Mouse (Mus musculus): ENCODE measurements around the gene Heg1. TPM values are rescaled to one million over a fixed set of nuclear protein-coding genes. Genes with fewer than 3 reads are reported as not detected.

Gene Heg1
- polyA plus RNA-seq, 1 experiment from 2014 or later: 17.2 TPM

DNA sequence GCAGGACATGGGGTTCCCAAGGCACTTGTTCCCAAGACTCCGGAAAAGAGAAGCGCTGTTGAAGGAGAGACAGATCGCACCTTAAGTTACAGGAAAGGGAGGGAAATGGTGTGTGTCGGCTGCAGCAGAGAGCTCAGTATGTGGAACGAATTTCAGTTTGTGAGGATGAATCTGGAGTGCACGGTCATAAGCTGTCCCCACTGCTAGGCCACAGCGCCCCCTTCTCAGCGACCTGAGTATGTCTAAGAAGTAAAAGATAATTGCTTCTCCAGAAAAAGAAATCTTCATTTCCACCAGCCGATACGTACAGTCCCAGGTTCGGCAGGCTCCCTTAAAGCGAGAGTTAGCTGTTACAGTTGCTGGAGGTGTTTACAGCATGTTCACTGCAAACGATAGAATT is 44.3 kb downstream of the Heg1 start:
- peak; percentile 51 for TF ChIP-seq CTCF (IDR thresholded peaks at IDR 0.05; ENCODE audit: low read depth)
- Histone ChIP-seq H3K9ac (ENCODE audit: low read depth, low read length) (no peak overlapping the region), H3K4me1 (replicated peaks; ENCODE audit: insufficient read depth, low read length) (no peaks in the 10 kb centered on the region), H3K4me3 (replicated peaks; ENCODE audit: low read depth, low read length) (no peak overlapping the region), H3K4me2 (ENCODE audit: low read length) (no peak overlapping the region), H3K9me3 (replicated peaks; ENCODE audit: low read length) (no peaks in the 10 kb centered on the region), H3K36me3 (ENCODE audit: insufficient read depth, low read length) (peaks cover 10% of the 10 kb centered on the region; the same call in 1 of the 2 replicates), H3K27me3 (ENCODE audit: insufficient read depth, low read length) (no peaks in the 10 kb centered on the region), H3K27ac (no peak overlapping the region)
- DNase-seq (ENCODE audit: low spot score): peak; percentile 61
- 59% methylated on average over 13 of the region's 13 CpGs for WGBS
- no peak; the same call in 1 of the 2 replicates for ATAC-seq (replicated peaks; ENCODE audit: low FRiP score, low read depth)

DNA sequence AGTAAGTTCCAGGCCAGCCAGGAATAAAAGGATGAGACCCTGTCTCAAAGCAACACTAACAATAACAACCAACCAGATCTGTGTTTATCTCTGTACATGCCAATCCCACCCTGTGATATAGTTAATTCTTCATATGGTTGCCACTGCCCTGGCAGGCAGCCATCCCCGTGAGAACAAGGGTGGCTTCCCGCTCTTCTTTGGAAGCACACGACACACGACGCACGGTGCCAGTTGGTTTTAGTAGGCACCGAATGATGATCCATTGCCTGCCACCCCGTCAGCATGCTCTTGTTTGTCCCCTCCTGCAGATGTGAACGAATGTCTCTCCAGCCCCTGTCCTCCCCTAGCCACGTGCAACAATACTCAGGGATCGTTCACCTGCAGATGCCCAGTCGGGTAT is 47.1 kb downstream of the Heg1 start:
- Histone ChIP-seq H3K9me3 (replicated peaks; ENCODE audit: low read length) (no peaks in the 10 kb centered on the region), H3K4me2 (ENCODE audit: low read length) (no peak overlapping the region), H3K4me3 (replicated peaks; ENCODE audit: low read depth, low read length) (no peak overlapping the region), H3K27me3 (ENCODE audit: insufficient read depth, low read length) (no peaks in the 10 kb centered on the region), H3K36me3 (ENCODE audit: insufficient read depth, low read length) (peaks cover 10% of the 10 kb centered on the region; the same call in 1 of the 2 replicates), H3K4me1 (replicated peaks; ENCODE audit: insufficient read depth, low read length) (no peaks in the 10 kb centered on the region), H3K27ac (no peak overlapping the region), H3K9ac (ENCODE audit: low read depth, low read length) (no peak overlapping the region)
- ATAC-seq (replicated peaks; ENCODE audit: low FRiP score, low read depth) (no peak), DNase-seq (ENCODE audit: low spot score) (no peak)
- no peak for TF ChIP-seq CTCF (IDR thresholded peaks at IDR 0.05; ENCODE audit: low read depth)
- WGBS: 92% methylated on average over 12 of the region's 12 CpGs

DNA sequence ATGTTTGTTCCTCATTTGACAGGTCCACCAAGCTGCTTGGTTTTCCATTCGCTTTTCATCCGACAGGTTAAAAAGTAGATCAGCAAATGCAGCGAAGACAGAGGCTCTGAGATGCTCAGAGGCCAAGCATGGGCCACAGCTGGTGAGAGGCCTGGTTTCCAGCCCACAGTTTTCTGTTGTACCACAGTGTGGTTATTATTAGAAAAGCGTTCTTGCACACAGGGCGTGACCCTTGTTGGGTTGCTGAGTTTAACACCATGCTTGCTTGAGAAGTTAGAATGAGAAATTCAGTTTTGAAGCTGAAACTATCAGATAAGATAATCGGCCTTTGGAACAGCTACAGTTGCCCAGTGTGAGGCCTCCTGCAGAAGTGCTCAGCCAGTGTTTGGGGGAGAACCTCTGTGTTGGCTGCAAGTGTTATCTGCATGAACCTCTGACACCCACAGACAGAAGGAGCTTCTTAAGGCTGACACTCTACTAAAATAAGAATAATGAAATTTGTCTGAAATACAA is 48.1 kb downstream of the Heg1 start:
- Histone ChIP-seq H3K4me3 (replicated peaks; ENCODE audit: low read depth, low read length) (no peak overlapping the region), H3K4me2 (ENCODE audit: low read length) (no peak overlapping the region), H3K9ac (ENCODE audit: low read depth, low read length) (no peak overlapping the region), H3K36me3 (ENCODE audit: insufficient read depth, low read length) (peaks cover 12% of the 10 kb centered on the region; the same call in 1 of the 2 replicates), H3K9me3 (replicated peaks; ENCODE audit: low read length) (no peaks in the 10 kb centered on the region), H3K27ac (no peak overlapping the region), H3K27me3 (ENCODE audit: insufficient read depth, low read length) (no peaks in the 10 kb centered on the region), H3K4me1 (replicated peaks; ENCODE audit: insufficient read depth, low read length) (no peaks in the 10 kb centered on the region)
- DNase-seq (ENCODE audit: low spot score) (no peak), ATAC-seq (replicated peaks; ENCODE audit: low FRiP score, low read depth) (no peak)
- TF ChIP-seq CTCF (IDR thresholded peaks at IDR 0.05; ENCODE audit: low read depth): no peak
- WGBS: 75% methylated on average over 6 of the region's 6 CpGs

DNA sequence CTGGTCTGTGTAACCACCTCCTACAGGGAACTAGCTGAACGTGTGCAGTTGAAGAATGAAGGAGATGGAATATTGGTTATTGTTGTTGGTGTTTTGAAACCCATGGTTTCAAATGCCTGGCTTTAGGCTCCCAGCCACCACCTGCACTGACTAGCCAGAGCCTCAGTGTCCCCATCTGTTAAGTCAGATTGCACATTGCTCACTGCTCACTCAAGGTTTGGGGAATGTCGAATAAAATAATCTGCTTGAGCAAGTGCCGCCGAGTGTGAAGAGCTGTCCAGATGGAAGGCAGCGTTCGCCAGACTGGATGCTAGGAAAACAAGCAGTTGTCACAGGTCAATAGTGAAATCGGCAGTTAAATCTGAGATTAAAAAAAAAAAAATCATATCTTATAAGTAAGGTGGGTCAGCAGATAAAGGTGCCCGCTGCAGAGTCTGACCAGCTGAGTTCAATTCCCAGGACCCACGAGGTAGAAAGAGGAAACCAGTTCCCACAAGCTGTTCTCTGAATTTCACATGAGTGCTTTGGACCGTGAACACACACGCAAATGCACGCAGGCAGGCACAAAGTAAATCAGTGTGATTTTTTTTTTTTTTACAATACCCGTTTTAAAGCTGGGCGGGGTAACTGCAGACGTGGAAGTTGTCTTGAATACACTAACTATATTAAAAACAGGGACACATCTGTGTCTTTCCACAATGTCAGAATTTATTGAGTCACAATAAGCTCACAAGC is 48.8 kb downstream of the Heg1 start:
- no peak for TF ChIP-seq CTCF (IDR thresholded peaks at IDR 0.05; ENCODE audit: low read depth)
- ATAC-seq (replicated peaks; ENCODE audit: low FRiP score, low read depth): no peak
- no peak overlapping the region for H3K9ac ChIP-seq (ENCODE audit: low read depth, low read length)
- H3K27ac ChIP-seq: no peak overlapping the region
- no peaks in the 10 kb centered on the region for H3K4me1 ChIP-seq (replicated peaks; ENCODE audit: insufficient read depth, low read length)
- no peaks in the 10 kb centered on the region for H3K9me3 ChIP-seq (replicated peaks; ENCODE audit: low read length)
- DNase-seq (ENCODE audit: low spot score): no peak
- 48% methylated on average over 15 of the region's 15 CpGs for WGBS
- no peaks in the 10 kb centered on the region for H3K27me3 ChIP-seq (ENCODE audit: insufficient read depth, low read length)
- peaks cover 12% of the 10 kb centered on the region; the same call in 1 of the 2 replicates for H3K36me3 ChIP-seq (ENCODE audit: insufficient read depth, low read length)
- H3K4me2 ChIP-seq (ENCODE audit: low read length): no peak overlapping the region
- no peak overlapping the region for H3K4me3 ChIP-seq (replicated peaks; ENCODE audit: low read depth, low read length)

DNA sequence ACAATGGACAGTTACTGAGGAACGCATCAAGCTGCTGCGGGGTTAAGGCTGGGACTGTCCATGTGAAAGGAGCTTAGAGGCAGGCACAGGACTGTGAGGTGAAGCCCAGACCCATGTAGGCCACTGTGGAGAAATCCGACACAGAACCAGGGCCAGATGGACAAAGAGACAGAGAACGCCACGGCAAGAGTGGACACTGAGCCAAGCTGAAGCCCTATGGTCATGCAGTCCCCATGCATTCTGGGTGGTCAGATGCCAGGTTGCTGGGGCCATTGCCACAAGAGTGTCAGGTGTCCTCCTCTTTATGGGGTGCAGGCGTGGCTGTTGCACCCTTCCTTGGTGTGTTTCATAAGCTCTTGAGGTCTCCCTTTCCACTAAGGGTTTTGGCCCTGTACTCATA is 49.7 kb downstream of the Heg1 start:
- no peak for TF ChIP-seq CTCF (IDR thresholded peaks at IDR 0.05; ENCODE audit: low read depth)
- DNase-seq (ENCODE audit: low spot score) (no peak), ATAC-seq (replicated peaks; ENCODE audit: low FRiP score, low read depth) (0 out of 2 replicates have a peak, but pooled peaks have one; percentile 13)

DNA sequence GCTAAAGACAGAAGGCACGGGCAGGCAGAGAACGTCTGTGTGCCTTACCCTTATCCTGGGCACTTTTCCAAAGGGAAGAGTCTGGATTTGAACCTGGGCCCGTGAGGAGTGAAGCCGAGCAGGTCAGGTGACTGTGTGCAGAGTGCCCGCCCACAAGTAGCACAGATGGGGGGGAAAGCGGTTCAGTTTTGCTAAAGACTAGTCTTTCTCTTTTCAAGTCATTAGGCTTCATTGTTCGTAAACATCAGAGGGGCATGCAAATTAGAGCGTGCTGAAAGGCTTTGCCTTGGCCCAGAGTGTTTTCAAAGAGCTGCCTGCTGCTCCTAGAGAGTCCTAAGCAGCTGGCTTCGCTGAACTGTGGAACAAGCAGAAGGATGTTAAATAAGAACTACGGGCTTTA is 50.4 kb downstream of the Heg1 start:
- H3K27ac ChIP-seq: no peak overlapping the region
- no peak overlapping the region for H3K9ac ChIP-seq (ENCODE audit: low read depth, low read length)
- WGBS: 32% methylated on average over 10 of the region's 10 CpGs
- DNase-seq (ENCODE audit: low spot score): peak; percentile 47
- no peaks in the 10 kb centered on the region for H3K27me3 ChIP-seq (ENCODE audit: insufficient read depth, low read length)
- no peaks in the 10 kb centered on the region for H3K9me3 ChIP-seq (replicated peaks; ENCODE audit: low read length)
- ATAC-seq (replicated peaks; ENCODE audit: low FRiP score, low read depth): no peak
- H3K4me2 ChIP-seq (ENCODE audit: low read length): no peak overlapping the region
- H3K4me3 ChIP-seq (replicated peaks; ENCODE audit: low read depth, low read length): no peak overlapping the region
- peaks cover 12% of the 10 kb centered on the region; the same call in 1 of the 2 replicates for H3K36me3 ChIP-seq (ENCODE audit: insufficient read depth, low read length)
- no peak for TF ChIP-seq CTCF (IDR thresholded peaks at IDR 0.05; ENCODE audit: low read depth)
- H3K4me1 ChIP-seq (replicated peaks; ENCODE audit: insufficient read depth, low read length): no peaks in the 10 kb centered on the region

More for the DNA sequence above, 49.7 kb downstream of the Heg1 start:
- Histone ChIP-seq H3K9ac (ENCODE audit: low read depth, low read length) (no peak overlapping the region), H3K27me3 (ENCODE audit: insufficient read depth, low read length) (no peaks in the 10 kb centered on the region), H3K4me1 (replicated peaks; ENCODE audit: insufficient read depth, low read length) (no peaks in the 10 kb centered on the region), H3K27ac (no peak overlapping the region), H3K36me3 (ENCODE audit: insufficient read depth, low read length) (peaks cover 12% of the 10 kb centered on the region; the same call in 1 of the 2 replicates), H3K4me3 (replicated peaks; ENCODE audit: low read depth, low read length) (no peak overlapping the region), H3K9me3 (replicated peaks; ENCODE audit: low read length) (no peaks in the 10 kb centered on the region), H3K4me2 (ENCODE audit: low read length) (no peak overlapping the region)
- 89% methylated on average over 6 of the region's 6 CpGs for WGBS
